Mouse (Mus musculus) cerebellum, adult 11 months (tissue): Measurements from ENCODE around the gene Fam107b.

Experiments
- DNase-seq: peaks from one replicate; pipeline ENCODE4 v3.0.0; 2022

The Fam107b gene

GRCm38 (mm10) chr2:3570186-3570585 lies at the start of gene Fam107b:
TSS of gene Fam107b (plus strand) at chr2:3570488.
- DNase-seq, result no peak

- DNase-seq, result no peak
Measured at GRCm38 (mm10) chr2:3522558-3522957, 47.7 kb upstream of the Fam107b start.

- no peak for DNase-seq
Measured at GRCm38 (mm10) chr2:3526288-3526687, 44.0 kb upstream of the Fam107b start.

GRCm38 (mm10) chr2:3541307-3542079 lies 28.8 kb upstream of the Fam107b start:
- DNase-seq, result no peak

GRCm38 (mm10) chr2:3546055-3546454 lies 24.2 kb upstream of the Fam107b start:
- no peak for DNase-seq

- peak; percentile 52 for DNase-seq
Measured at GRCm38 (mm10) chr2:3546588-3546987, 23.7 kb upstream of the Fam107b start.

- no peak for DNase-seq
Measured at GRCm38 (mm10) chr2:3570606-3571005, 318 bp downstream of the Fam107b start.

- no peak for DNase-seq
Measured at GRCm38 (mm10) chr2:3573883-3574282, 3.6 kb downstream of the Fam107b start.

- no peak for DNase-seq
Measured at GRCm38 (mm10) chr2:3575140-3575539, 4.9 kb downstream of the Fam107b start.

GRCm38 (mm10) chr2:3576346-3576745 lies 6.1 kb downstream of the Fam107b start:
- no peak for DNase-seq

GRCm38 (mm10) chr2:3577216-3577615 lies 6.9 kb downstream of the Fam107b start:
- DNase-seq, result no peak

- DNase-seq, result no peak
Measured at GRCm38 (mm10) chr2:3578180-3578902, 8.1 kb downstream of the Fam107b start.

- no peak for DNase-seq
Measured at GRCm38 (mm10) chr2:3579316-3579902, 9.1 kb downstream of the Fam107b start.

- no peak for DNase-seq
Measured at GRCm38 (mm10) chr2:3582830-3583229, 12.5 kb downstream of the Fam107b start.

- no peak for DNase-seq
Measured at GRCm38 (mm10) chr2:3585231-3585783, 15.0 kb downstream of the Fam107b start.

GRCm38 (mm10) chr2:3590086-3590915 lies 20.0 kb downstream of the Fam107b start:
- peak; percentile 77 for DNase-seq

- peak; percentile 75 for DNase-seq
Measured at GRCm38 (mm10) chr2:3590916-3591197, 20.6 kb downstream of the Fam107b start.

- no peak for DNase-seq
Measured at GRCm38 (mm10) chr2:3594663-3595318, 24.5 kb downstream of the Fam107b start.

- no peak for DNase-seq
Measured at GRCm38 (mm10) chr2:3600421-3600820, 30.1 kb downstream of the Fam107b start.

GRCm38 (mm10) chr2:3602599-3602998 lies 32.3 kb downstream of the Fam107b start:
- DNase-seq, result peak; percentile 88

GRCm38 (mm10) chr2:3603181-3603580 lies 32.9 kb downstream of the Fam107b start:
- DNase-seq, result peak; percentile 22
